Comparison of ENCODE assay signal across 15 mouse cellular contexts in genomic region chr19:29042647-29043046, GRCm38 (mm10). TPM values are rescaled to one million over a fixed set of nuclear protein-coding genes. Genes with fewer than 3 reads are reported as not detected.
A peak's percentile ranks its signal among the peaks of the same experiment; 100 is the strongest.
DNase-seq lines count a peak whose midpoint lies in the region; ATAC-seq lines count a peak whose summit lies in the region.
"Had no signal": no experiment of that assay in that cellular context is flagged by ENCODE, and none has a peak within 500 bp of the region (broad histone marks: within the 10 kb centered on the region; RNA-seq: fewer than 3 reads in every experiment).

No protein-coding gene starts in this region.

- DNase-seq in adrenal gland, postnatal 25 days = peak; percentile 45
- DNase-seq in adrenal gland, adult 8-10 months = no peak
- peak; percentile 46 for DNase-seq in urinary bladder, postnatal 14 days (ENCODE audit: low spot score)
- DNase-seq in urinary bladder, postnatal 25 days (ENCODE audit: low spot score) = no peak
- DNase-seq in right cerebral cortex, postnatal 10 days (ENCODE audit: low spot score in 2 of 2) = no peak
- no peak for DNase-seq in thymus, postnatal 0 days (ENCODE audit: low spot score)
- DNase-seq: cerebellum, adult 9-10 months; gastrocnemius, postnatal 36 days; kidney, adult 2 months; layer of hippocampus, adult 9-11 months; lung, postnatal 36 days; right cerebral cortex, postnatal 14 days; spleen, adult 18-20 months; thymus, postnatal 36 days had no signal

- peak; percentile 45 for ATAC-seq in megakaryocyte progenitor cell, adult 5-6 weeks (replicated peaks; ENCODE audit: poor library complexity)

RNA-seq across cellular contexts. Expression of gene Ak3, which starts 5.1 kb away (rescaled TPM):
- total RNA-seq in adrenal gland, postnatal 25 days (2021) = 240 and 253 TPM in 2 replicates
- 100 to 1,000 TPM; 109 to 240 (median 158) TPM for total RNA-seq in adrenal gland, adult 8-10 months (2022)
- total RNA-seq in megakaryocyte progenitor cell, adult 5-6 weeks (2015) = 41.5 and 50.1 TPM in 2 replicates
- total RNA-seq in megakaryocyte progenitor cell, adult 5-6 weeks (2017) = 22.3 and 29.4 TPM in 2 replicates
- 56.1 and 59.4 TPM in 2 replicates for polyA plus RNA-seq in thymus, postnatal 0 days (2015; fragmentation: Nextera tagmentation; extraction: Ambion mirVana)

RNA-seq across cellular contexts. Expression of gene Cdc37l1, which starts 52.5 kb away (rescaled TPM):
- 52.2 and 62.0 TPM in 2 replicates for total RNA-seq in adrenal gland, postnatal 25 days (2021)
- 10 to 100 TPM; 46.0 to 71.5 (median 58.1) TPM for total RNA-seq in adrenal gland, adult 8-10 months (2022)
- total RNA-seq in megakaryocyte progenitor cell, adult 5-6 weeks (2015) = 28.5 and 45.0 TPM in 2 replicates
- 31.0 and 48.1 TPM in 2 replicates for total RNA-seq in megakaryocyte progenitor cell, adult 5-6 weeks (2017)
- 27.2 and 32.2 TPM in 2 replicates for polyA plus RNA-seq in thymus, postnatal 0 days (2015; fragmentation: Nextera tagmentation; extraction: Ambion mirVana)

RNA-seq across cellular contexts. Expression of gene Rcl1, which starts 58.5 kb away (rescaled TPM):
- total RNA-seq in adrenal gland, postnatal 25 days (2021) = 32.4 and 32.9 TPM in 2 replicates
- total RNA-seq in adrenal gland, adult 8-10 months (2022) = 10 to 100 TPM; 23.7 to 36.2 (median 30.0) TPM
- total RNA-seq in megakaryocyte progenitor cell, adult 5-6 weeks (2015) = 29.0 and 36.9 TPM in 2 replicates
- 55.3 and 76.6 TPM in 2 replicates for total RNA-seq in megakaryocyte progenitor cell, adult 5-6 weeks (2017)
- 49.5 and 52.2 TPM in 2 replicates for polyA plus RNA-seq in thymus, postnatal 0 days (2015; fragmentation: Nextera tagmentation; extraction: Ambion mirVana)

Comparison
In these comparisons a context has a peak if more than half of its experiments do, and no peak if none do; other contexts are left out.
1. DNase-seq: peak in adrenal gland, postnatal 25 days (single experiment) and urinary bladder, postnatal 14 days (single experiment); none in adrenal gland, adult 8-10 months (single experiment), urinary bladder, postnatal 25 days (single experiment), right cerebral cortex, postnatal 10 days (0 of 2) and thymus, postnatal 0 days (single experiment).